Mouse (Mus musculus) activated CD4-positive, CD25-positive, alpha-beta regulatory T cell (primary cell): Measurements from ENCODE around the gene Otc. TPM values are rescaled to one million over a fixed set of nuclear protein-coding genes. Genes with fewer than 3 reads are reported as not detected.

ENCODE experiments used
- polyA plus RNA-seq, 2 experiments: library from polyadenylated mRNA; unstranded; fragments of 100-300 nt; shearing (Covaris generic); gene quantifications; one replicate each; pipeline ENCODE4 v1.2.1; 2017

Gene Otc
- not detected for polyA plus RNA-seq

DNA sequence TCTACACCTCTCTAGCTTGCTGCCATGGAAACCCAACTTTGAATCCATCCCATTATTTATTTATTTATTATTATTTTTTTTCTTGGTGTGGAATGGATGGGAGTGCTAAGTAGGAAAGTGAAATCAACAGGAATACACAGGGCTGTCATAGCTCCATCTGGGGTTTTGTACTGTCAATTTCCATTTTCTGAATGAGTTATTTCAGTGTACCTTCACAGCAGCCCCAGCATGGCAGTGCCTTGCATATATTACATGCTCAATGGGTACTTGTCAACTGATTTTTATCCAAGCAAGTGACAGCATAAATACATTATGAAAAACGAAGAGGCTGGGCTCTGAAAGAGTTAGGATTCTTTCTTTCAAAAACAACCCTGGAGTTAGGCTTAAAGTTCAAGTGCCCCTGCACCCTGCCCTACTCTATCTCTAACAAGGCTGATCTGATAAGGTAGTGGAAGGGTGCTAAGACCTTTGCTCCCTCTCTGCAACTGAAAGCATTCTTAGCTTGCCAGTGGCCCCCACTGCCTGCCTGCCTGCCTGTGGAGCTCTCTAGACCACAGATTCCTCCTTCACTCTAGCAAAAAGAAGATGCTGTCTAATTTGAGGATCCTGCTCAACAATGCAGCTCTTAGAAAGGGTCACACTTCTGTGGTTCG is at the start of gene Otc:
TSS of gene Otc (plus strand) at position 454 of the 653 bp plus-strand sequence.

DNA sequence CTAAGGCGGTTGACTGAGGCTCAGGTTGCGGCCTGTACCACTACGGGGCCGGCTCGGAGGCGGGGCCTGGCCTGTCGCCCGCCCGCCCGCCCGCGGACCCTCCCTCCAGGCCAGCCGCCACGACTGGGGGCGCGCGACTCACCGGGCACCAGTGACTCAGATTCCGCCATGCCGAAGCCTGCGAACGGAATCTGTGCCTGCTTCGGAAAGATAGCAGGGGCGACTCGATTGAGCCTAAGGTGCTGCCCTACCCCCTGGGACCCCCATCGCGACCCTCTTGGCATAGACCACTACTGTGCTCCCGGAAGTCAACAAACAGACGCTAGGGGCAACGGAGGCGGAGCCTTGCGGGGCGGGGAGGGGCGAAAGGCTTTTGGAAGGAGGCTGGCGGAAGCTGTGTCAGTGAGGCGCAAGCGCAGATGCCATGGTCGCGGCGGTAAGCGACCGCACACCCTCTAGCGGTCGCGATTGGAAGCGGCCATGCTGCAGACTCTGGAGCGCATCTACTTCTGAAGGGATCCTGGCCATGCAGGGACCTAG is 35.6 kb upstream of the Otc start, which contains the start of gene Rpgr:
TSS of gene Rpgr (minus strand) at position 511 of the 540 bp plus-strand sequence.

Other genes with a start within 250 kb of the Otc start
- gene Srpx, start 134.6 kb upstream of the Otc start, polyA plus RNA-seq: not detected
- 1 to 10 TPM; 3.2 to 3.3 TPM for gene Rpgr, start 35.4 kb upstream of the Otc start, polyA plus RNA-seq
- gene Tspan7, start 232.9 kb downstream of the Otc start, polyA plus RNA-seq: 1 to 10 TPM in 1 of 2 experiments, not detected in 1; 1.4 TPM